Mouse (Mus musculus): ENCODE data around the gene Olfr1378. TPM values are rescaled to one million over a fixed set of nuclear protein-coding genes. Genes with fewer than 3 reads are reported as not detected.

The Olfr1378 gene
- polyA plus RNA-seq (2016; fragmentation: Nextera tagmentation; extraction: Ambion mirVana) = not detected in 2 replicates

GRCm38 (mm10) chr11:50966230-50966629 lies at the start of gene Olfr1378:
TSS of gene Olfr1378 (plus strand) at chr11:50966530.
- Histone ChIP-seq H3K27me3 (replicated peaks) (0 out of 2 replicates have a peak, but pooled peaks cover 3% of the 10 kb centered on the region), H3K4me3 (no peak within 1 kb of the TSS), H3K4me1 (no peaks in the 10 kb centered on the region), H3K9ac (no peak within 1 kb of the TSS), H3K9me3 (replicated peaks) (no peaks in the 10 kb centered on the region), H3K36me3 (no peaks in the 10 kb centered on the region), H3K27ac (no peak within 1 kb of the TSS), H3K4me2 (no peak within 1 kb of the TSS)
- ATAC-seq = no peak
- WGBS (ENCODE audit: insufficient replicate concordance) = 77% methylated on average over 11 of the region's 11 CpGs

- Histone ChIP-seq H3K4me3 (peak overlapping the region; percentile 60), H3K9me3 (replicated peaks) (no peaks in the 10 kb centered on the region), H3K4me1 (peaks cover 12% of the 10 kb centered on the region), H3K4me2 (peak overlapping the region; percentile 87), H3K27me3 (replicated peaks) (peaks cover 30% of the 10 kb centered on the region), H3K36me3 (no peaks in the 10 kb centered on the region), H3K27ac (no peak overlapping the region), H3K9ac (peak overlapping the region; percentile 64)
- WGBS (ENCODE audit: insufficient replicate concordance) = 13% methylated on average over 14 of the region's 14 CpGs
- ATAC-seq = no peak
Observed at GRCm38 (mm10) chr11:50930469-50931014, 35.8 kb upstream of the Olfr1378 start.

- 1% methylated on average over 16 of the region's 16 CpGs for whole genome bisulfite sequencing (ENCODE audit: insufficient replicate concordance)
- peak; percentile 57 for ATAC-seq
- H3K4me1 ChIP-seq = peaks cover 12% of the 10 kb centered on the region
- peak overlapping the region; percentile 87 for H3K4me2 ChIP-seq
- H3K9me3 ChIP-seq (replicated peaks) = no peaks in the 10 kb centered on the region
- H3K27ac ChIP-seq = no peak overlapping the region
- H3K4me3 ChIP-seq = peak overlapping the region; percentile 60
- no peaks in the 10 kb centered on the region for H3K36me3 ChIP-seq
- H3K9ac ChIP-seq = peak overlapping the region; percentile 64
- peaks cover 27% of the 10 kb centered on the region for H3K27me3 ChIP-seq (replicated peaks)
Observed at GRCm38 (mm10) chr11:50931021-50931420, 35.3 kb upstream of the Olfr1378 start.

GRCm38 (mm10) chr11:50931451-50931866 lies 34.9 kb upstream of the Olfr1378 start, which contains the start of gene Zfp354b:
TSS of gene Zfp354b (minus strand) at chr11:50931633.
- ATAC-seq = peak; percentile 86
- H3K4me3 ChIP-seq = peak within 1 kb of the TSS; percentile 60
- H3K36me3 ChIP-seq = no peaks in the 10 kb centered on the region
- WGBS (ENCODE audit: insufficient replicate concordance) = under 1% methylated on average over 18 of the region's 18 CpGs
- no peak within 1 kb of the TSS for H3K27ac ChIP-seq
- peaks cover 27% of the 10 kb centered on the region for H3K27me3 ChIP-seq (replicated peaks)
- peak within 1 kb of the TSS; percentile 87 for H3K4me2 ChIP-seq
- H3K9ac ChIP-seq = peak within 1 kb of the TSS; percentile 64
- H3K4me1 ChIP-seq = peaks cover 12% of the 10 kb centered on the region
- H3K9me3 ChIP-seq (replicated peaks) = no peaks in the 10 kb centered on the region

DNA sequence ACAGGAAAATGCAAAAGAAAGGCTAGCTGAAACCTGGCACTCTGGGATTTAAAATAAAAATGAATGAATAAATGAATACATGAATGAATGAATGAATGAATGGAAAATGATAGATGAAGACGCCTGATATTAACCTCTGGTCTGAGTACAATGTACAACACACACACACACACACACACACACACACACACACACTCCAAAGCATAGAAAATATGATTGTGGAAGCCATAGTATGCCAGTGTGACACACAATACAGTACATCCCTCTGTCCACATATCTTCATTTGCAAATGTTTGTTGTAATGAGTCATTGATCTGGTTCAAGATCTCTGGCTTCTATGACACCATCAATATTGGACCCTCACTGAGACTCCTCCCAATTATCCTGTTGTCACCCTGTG lies 34.3 kb upstream of the Olfr1378 start:
- Histone ChIP-seq H3K9ac (0 out of 2 replicates have a peak overlapping the region, but pooled peaks have one; percentile 64), H3K4me3 (0 out of 2 replicates have a peak overlapping the region, but pooled peaks have one; percentile 60), H3K9me3 (replicated peaks) (no peaks in the 10 kb centered on the region), H3K4me1 (peaks cover 12% of the 10 kb centered on the region), H3K27ac (no peak overlapping the region), H3K27me3 (replicated peaks) (peaks cover 27% of the 10 kb centered on the region), H3K36me3 (no peaks in the 10 kb centered on the region), H3K4me2 (peak overlapping the region; percentile 87)
- 37% methylated on average over 1 of the region's 1 CpGs for WGBS (ENCODE audit: insufficient replicate concordance)
- no peak for ATAC-seq

- H3K4me3 ChIP-seq = no peak overlapping the region
- H3K9me3 ChIP-seq (replicated peaks) = no peaks in the 10 kb centered on the region
- H3K4me1 ChIP-seq = no peaks in the 10 kb centered on the region
- peaks cover 4% of the 10 kb centered on the region for H3K27me3 ChIP-seq (replicated peaks)
- ATAC-seq = no peak
- no peaks in the 10 kb centered on the region for H3K36me3 ChIP-seq
- no peak overlapping the region for H3K9ac ChIP-seq
- 60% methylated on average over 8 of the region's 8 CpGs for WGBS (ENCODE audit: insufficient replicate concordance)
- no peak overlapping the region for H3K4me2 ChIP-seq
- H3K27ac ChIP-seq = no peak overlapping the region
Observed at GRCm38 (mm10) chr11:50938435-50938834, 27.9 kb upstream of the Olfr1378 start.

GRCm38 (mm10) chr11:50939621-50940366 lies 26.5 kb upstream of the Olfr1378 start:
- Histone ChIP-seq H3K9me3 (replicated peaks) (no peaks in the 10 kb centered on the region), H3K4me3 (no peak overlapping the region), H3K4me2 (no peak overlapping the region), H3K9ac (no peak overlapping the region), H3K36me3 (no peaks in the 10 kb centered on the region), H3K4me1 (no peaks in the 10 kb centered on the region), H3K27me3 (replicated peaks) (peaks cover 4% of the 10 kb centered on the region), H3K27ac (no peak overlapping the region)
- ATAC-seq = no peak
- WGBS (ENCODE audit: insufficient replicate concordance) = 29% methylated on average over 14 of the region's 14 CpGs

DNA sequence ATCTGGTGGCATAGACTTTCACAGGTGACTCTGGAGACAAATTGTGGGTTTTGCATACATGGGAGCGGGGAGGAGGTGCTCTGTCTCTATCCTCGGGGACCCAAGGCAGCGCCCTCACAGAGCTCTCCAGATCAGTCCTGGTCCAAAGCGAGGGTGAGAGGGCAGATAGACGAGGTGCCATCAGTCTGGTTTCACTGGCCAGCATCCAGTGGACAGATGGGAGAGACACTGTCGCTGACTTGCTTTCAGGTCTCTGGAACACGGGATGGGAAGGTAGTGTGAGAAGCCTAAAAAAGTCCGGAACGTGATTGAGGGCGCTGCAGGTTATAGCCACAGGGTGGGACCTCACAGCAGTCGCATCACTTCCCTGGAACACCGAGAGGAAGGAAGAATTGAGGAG lies 23.9 kb upstream of the Olfr1378 start:
- Histone ChIP-seq H3K36me3 (no peaks in the 10 kb centered on the region), H3K27ac (no peak overlapping the region), H3K4me2 (no peak overlapping the region), H3K9ac (no peak overlapping the region), H3K27me3 (replicated peaks) (peaks cover 4% of the 10 kb centered on the region), H3K4me1 (no peaks in the 10 kb centered on the region), H3K9me3 (replicated peaks) (no peaks in the 10 kb centered on the region), H3K4me3 (no peak overlapping the region)
- ATAC-seq = no peak
- 47% methylated on average over 12 of the region's 12 CpGs for WGBS (ENCODE audit: insufficient replicate concordance)

DNA sequence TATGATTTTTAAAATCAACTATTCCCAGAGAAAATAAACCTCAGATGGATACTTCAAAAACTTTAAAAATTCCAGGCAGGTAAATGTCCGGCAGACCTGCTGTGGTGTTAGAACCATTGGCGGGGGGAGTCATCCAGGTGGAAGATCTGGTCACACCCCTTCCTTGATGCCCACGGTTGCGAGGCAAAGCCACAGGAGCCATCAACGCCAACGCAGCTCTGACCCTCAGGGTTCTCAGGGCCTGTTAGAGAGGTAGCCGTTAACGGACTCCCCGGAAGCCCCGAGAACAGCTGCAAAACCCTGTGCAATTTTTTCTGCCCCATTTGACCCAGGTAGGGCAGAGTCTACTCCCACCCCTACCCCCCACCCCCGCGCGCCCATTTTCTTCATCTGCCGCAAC lies 22.8 kb upstream of the Olfr1378 start, which contains the start of gene 4933414I15Rik:
Gene 4933414I15Rik (minus strand): TSS at position 260 of the 400 bp plus-strand sequence.
- no peak within 1 kb of the TSS for H3K4me2 ChIP-seq
- H3K9ac ChIP-seq = no peak within 1 kb of the TSS
- no peaks in the 10 kb centered on the region for H3K9me3 ChIP-seq (replicated peaks)
- ATAC-seq = no peak
- H3K4me1 ChIP-seq = no peaks in the 10 kb centered on the region
- no peak within 1 kb of the TSS for H3K27ac ChIP-seq
- no peaks in the 10 kb centered on the region for H3K36me3 ChIP-seq
- H3K27me3 ChIP-seq (replicated peaks) = peaks cover 4% of the 10 kb centered on the region
- no peak within 1 kb of the TSS for H3K4me3 ChIP-seq
- WGBS (ENCODE audit: insufficient replicate concordance) = 67% methylated on average over 14 of the region's 14 CpGs

- H3K27ac ChIP-seq = no peak overlapping the region
Observed at GRCm38 (mm10) chr11:50952290-50952689, 14.0 kb upstream of the Olfr1378 start.

DNA sequence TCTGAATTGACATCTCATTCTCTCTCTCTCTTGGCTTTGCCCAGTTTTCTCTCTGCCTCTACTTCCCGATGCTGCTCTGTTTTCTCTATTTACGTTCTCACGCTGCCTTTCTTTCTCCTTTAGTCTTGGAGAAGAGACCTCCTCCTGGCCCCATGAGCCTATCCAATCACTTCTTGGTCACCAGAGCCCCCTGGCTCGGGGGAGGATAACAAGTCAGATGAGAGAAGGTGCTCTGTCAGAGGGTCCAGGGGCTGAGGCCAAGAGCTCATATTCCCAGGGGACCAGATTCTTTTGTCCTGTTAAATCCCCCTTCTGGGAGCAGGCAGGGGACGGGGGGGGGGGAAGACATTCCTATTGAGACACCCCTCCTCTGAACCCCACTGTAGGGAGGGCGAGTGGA lies 12.7 kb upstream of the Olfr1378 start, which contains the start of gene Prop1:
Gene Prop1 (minus strand): TSS at position 101 of the 400 bp plus-strand sequence.
- H3K4me1 ChIP-seq = no peaks in the 10 kb centered on the region

More at GRCm38 (mm10) chr11:50952290-50952689, 14.0 kb upstream of the Olfr1378 start:
- WGBS (ENCODE audit: insufficient replicate concordance) = 68% methylated on average over 14 of the region's 14 CpGs
- Histone ChIP-seq H3K9me3 (replicated peaks) (no peaks in the 10 kb centered on the region), H3K4me2 (no peak overlapping the region), H3K9ac (no peak overlapping the region), H3K36me3 (no peaks in the 10 kb centered on the region), H3K4me1 (no peaks in the 10 kb centered on the region), H3K4me3 (no peak overlapping the region), H3K27me3 (replicated peaks) (no peaks in the 10 kb centered on the region; the same call in 1 of the 2 replicates)
- ATAC-seq = no peak

GRCm38 (mm10) chr11:50964886-50965285 lies 1.4 kb upstream of the Olfr1378 start:
- H3K4me1 ChIP-seq = no peaks in the 10 kb centered on the region
- H3K4me2 ChIP-seq = no peak overlapping the region
- WGBS (ENCODE audit: insufficient replicate concordance) = 35% methylated on average over 2 of the region's 2 CpGs
- H3K27ac ChIP-seq = no peak overlapping the region
- no peak overlapping the region for H3K9ac ChIP-seq
- no peaks in the 10 kb centered on the region for H3K36me3 ChIP-seq
- H3K4me3 ChIP-seq = no peak overlapping the region
- ATAC-seq = no peak
- H3K27me3 ChIP-seq (replicated peaks) = 0 out of 2 replicates have a peak, but pooled peaks cover 3% of the 10 kb centered on the region
- H3K9me3 ChIP-seq (replicated peaks) = no peaks in the 10 kb centered on the region

More for the DNA sequence above, 12.7 kb upstream of the Olfr1378 start, which contains the start of gene Prop1:
- Histone ChIP-seq H3K9ac (no peak within 1 kb of the TSS), H3K27ac (no peak within 1 kb of the TSS), H3K4me3 (no peak within 1 kb of the TSS), H3K27me3 (replicated peaks) (no peaks in the 10 kb centered on the region; the same call in 1 of the 2 replicates), H3K36me3 (no peaks in the 10 kb centered on the region), H3K9me3 (replicated peaks) (no peaks in the 10 kb centered on the region), H3K4me2 (no peak within 1 kb of the TSS)
- WGBS (ENCODE audit: insufficient replicate concordance) = 61% methylated on average over 6 of the region's 6 CpGs
- no peak for ATAC-seq

Data from liver, embryonic 12.5 days (tissue).